Mouse (Mus musculus) midbrain, embryonic 15.5 days (tissue): ENCODE measurements around the gene Dnaja2. TPM values are rescaled to one million over a fixed set of nuclear protein-coding genes. Genes with fewer than 3 reads are reported as not detected.

ENCODE experiments used
- ATAC-seq: fragments of 200-750 bp; cut with Nextera tagmentation; replicated peaks from 2 replicates; pipeline ENCODE4 v1.8.0; 2017; ENCODE audit warnings: moderate TSS enrichment
- H3K27ac ChIP-seq: fragments of 300-500 bp; sonication (generic); 2 replicates; pipeline ENCODE4 v1.5.1; 2015; ENCODE audit warnings: mild to moderate bottlenecking, inconsistent platforms
- H3K27me3 ChIP-seq: fragments of 300-500 bp; sonication (generic); replicated peaks from 2 replicates; pipeline ENCODE4 v1.6.1; 2015; ENCODE audit warnings: inconsistent platforms
- H3K36me3 ChIP-seq: fragments of 300-500 bp; sonication (generic); replicated peaks from 2 replicates; pipeline ENCODE4 v1.6.1; 2015; ENCODE audit warnings: inconsistent platforms
- H3K4me1 ChIP-seq: fragments of 300-500 bp; sonication (generic); 2 replicates; pipeline ENCODE4 v1.6.1; 2015; ENCODE audit warnings: inconsistent platforms
- H3K4me2 ChIP-seq: fragments of 300-500 bp; sonication (generic); 2 replicates; pipeline ENCODE4 v1.6.1; 2015; ENCODE audit warnings: inconsistent platforms, mild to moderate bottlenecking, moderate library complexity
- H3K4me3 ChIP-seq: fragments of 300-500 bp; sonication (generic); 2 replicates; pipeline ENCODE4 v1.5.1; 2015; ENCODE audit warnings: mild to moderate bottlenecking, inconsistent platforms
- H3K9ac ChIP-seq: fragments of 300-500 bp; sonication (generic); 2 replicates; pipeline ENCODE4 v1.6.1; 2015; ENCODE audit warnings: mild to moderate bottlenecking, inconsistent platforms
- H3K9me3 ChIP-seq: fragments of 300-500 bp; sonication (generic); 2 replicates; pipeline ENCODE4 v1.6.1; 2016; ENCODE audit warnings: inconsistent platforms
- WGBS: fragments of 180-500 bp; shearing (Covaris S2); methylation state at CpG from one replicate; pipeline ENCODE4 v1.1.7; 2015; ENCODE audit warnings: mixed read lengths; 5-methylcytosine and 5-hydroxymethylcytosine counted together
- polyA plus RNA-seq: library from polyadenylated mRNA; unstranded; fragments of >200 nt; fragmentation: Nextera tagmentation; extraction: Ambion mirVana; gene quantifications from 2 replicates; pipeline ENCODE4 v1.2.1, GENCODE M21; 2015

Dnaja2 gene
- polyA plus RNA-seq, 1 experiment from 2014 or later = 178 TPM

- H3K9ac ChIP-seq = peak overlapping the region; percentile 91
- H3K4me1 ChIP-seq = peaks cover 13% of the 10 kb centered on the region
- no peaks in the 10 kb centered on the region for H3K9me3 ChIP-seq
- no peak for ATAC-seq
- peak overlapping the region; percentile 79 for H3K27ac ChIP-seq
- H3K36me3 ChIP-seq = no peaks in the 10 kb centered on the region
- H3K4me3 ChIP-seq = peak overlapping the region; percentile 79
- WGBS = 6% methylated on average over 49 of the region's 49 CpGs
- peak overlapping the region; percentile 76 for H3K4me2 ChIP-seq
- no peaks in the 10 kb centered on the region for H3K27me3 ChIP-seq
These were observed 61.9 kb downstream of the Dnaja2 start for GRCm38 (mm10) chr8:85492940-85493931.

GRCm38 (mm10) chr8:85492125-85492875 is 62.8 kb downstream of the Dnaja2 start, which contains the start of gene Gpt2:
Gene Gpt2, plus strand, starts transcription at chr8:85492576.
- H3K4me2 ChIP-seq = peak within 1 kb of the TSS; percentile 76
- H3K9me3 ChIP-seq = no peaks in the 10 kb centered on the region
- H3K9ac ChIP-seq = peak within 1 kb of the TSS; percentile 91
- WGBS = under 1% methylated on average over 41 of the region's 41 CpGs
- H3K36me3 ChIP-seq = no peaks in the 10 kb centered on the region
- peak; percentile 99 for ATAC-seq
- H3K27me3 ChIP-seq = no peaks in the 10 kb centered on the region
- peak within 1 kb of the TSS; percentile 79 for H3K4me3 ChIP-seq
- H3K27ac ChIP-seq = peak within 1 kb of the TSS; percentile 79
- peaks cover 13% of the 10 kb centered on the region for H3K4me1 ChIP-seq

DNA sequence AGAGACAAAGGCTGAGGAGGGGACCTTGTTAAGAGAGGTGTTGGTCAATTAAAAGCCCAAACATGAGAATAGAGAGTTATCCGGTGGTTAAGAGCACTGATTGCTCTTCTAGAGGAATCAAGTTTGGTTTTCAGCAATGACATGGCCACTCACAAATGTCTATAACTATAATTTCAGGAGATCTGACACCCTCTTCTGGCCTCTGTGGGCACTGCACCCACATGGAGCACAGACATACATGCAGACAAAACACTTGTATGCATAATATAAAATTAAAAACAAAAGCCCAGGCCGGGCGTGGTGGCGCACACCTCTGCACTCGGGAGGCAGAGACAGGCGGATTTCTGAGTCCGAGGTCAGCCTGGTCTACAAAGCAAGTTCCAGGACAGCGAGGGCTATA is 65.6 kb downstream of the Dnaja2 start:
- 97% methylated on average over 8 of the region's 8 CpGs for WGBS
- H3K4me2 ChIP-seq = no peak overlapping the region
- no peak overlapping the region for H3K9ac ChIP-seq
- no peak overlapping the region for H3K4me3 ChIP-seq
- no peaks in the 10 kb centered on the region for H3K9me3 ChIP-seq
- H3K27me3 ChIP-seq = no peaks in the 10 kb centered on the region
- H3K27ac ChIP-seq = no peak overlapping the region
- H3K36me3 ChIP-seq = no peaks in the 10 kb centered on the region
- H3K4me1 ChIP-seq = peaks cover 13% of the 10 kb centered on the region
- ATAC-seq = no peak

GRCm38 (mm10) chr8:85488631-85489030 is 66.5 kb downstream of the Dnaja2 start:
- ATAC-seq = no peak
- H3K27me3 ChIP-seq = no peaks in the 10 kb centered on the region
- no peak overlapping the region for H3K27ac ChIP-seq
- H3K4me3 ChIP-seq = no peak overlapping the region
- no peak overlapping the region for H3K4me2 ChIP-seq
- H3K9ac ChIP-seq = no peak overlapping the region
- H3K4me1 ChIP-seq = peaks cover 9% of the 10 kb centered on the region
- H3K36me3 ChIP-seq = no peaks in the 10 kb centered on the region
- no peaks in the 10 kb centered on the region for H3K9me3 ChIP-seq

DNA sequence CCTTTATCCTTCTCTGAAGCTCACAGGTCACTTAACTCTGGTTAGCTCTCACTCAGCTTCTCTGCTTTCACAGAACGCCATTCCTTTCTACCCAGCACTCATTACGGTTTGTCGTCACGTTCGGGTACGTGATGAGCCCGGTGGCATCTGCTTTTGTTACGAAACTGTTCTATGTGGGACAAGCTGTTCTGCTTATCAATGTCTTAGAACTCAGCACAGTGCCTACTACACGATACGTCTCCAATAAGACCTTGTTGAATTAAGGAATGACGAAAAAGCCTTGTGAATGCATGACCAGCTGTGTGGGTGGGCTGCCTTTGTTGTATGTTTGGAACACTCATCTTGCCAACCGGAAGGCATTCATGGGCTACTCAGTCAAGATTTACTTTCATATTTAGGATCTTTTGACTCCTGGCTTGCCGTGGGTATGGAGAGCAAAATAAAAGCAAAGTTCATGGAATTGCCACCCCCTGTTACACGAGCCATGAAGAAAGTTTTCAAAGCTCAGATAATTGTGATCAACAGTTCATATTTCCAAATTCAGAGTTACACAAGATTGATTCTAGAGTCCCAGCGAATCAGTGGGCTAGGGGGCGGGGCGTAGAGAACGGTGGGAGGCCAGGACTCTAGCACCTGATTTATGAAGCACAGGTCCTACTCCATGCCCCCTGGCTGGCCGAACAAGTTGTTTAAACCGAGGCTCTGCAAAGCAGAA is 67.1 kb downstream of the Dnaja2 start:
- Histone ChIP-seq H3K4me2 (no peak overlapping the region), H3K27ac (no peak overlapping the region), H3K4me3 (no peak overlapping the region), H3K9me3 (no peaks in the 10 kb centered on the region), H3K9ac (no peak overlapping the region), H3K27me3 (no peaks in the 10 kb centered on the region), H3K36me3 (no peaks in the 10 kb centered on the region), H3K4me1 (peaks cover 4% of the 10 kb centered on the region)
- WGBS = 70% methylated on average over 20 of the region's 20 CpGs
- no peak for ATAC-seq

Other genes starting within 250 kb of the Dnaja2 start
- gene Mylk3, start 169.0 kb downstream of the Dnaja2 start, polyA plus RNA-seq = 0.34 and 0.52 TPM in 2 replicates
- 36.5 and 38.6 TPM in 2 replicates for gene 4921524J17Rik, start 122.5 kb downstream of the Dnaja2 start, polyA plus RNA-seq
- 39.3 and 40.1 TPM in 2 replicates for gene Gpt2, start 62.8 kb downstream of the Dnaja2 start, polyA plus RNA-seq
- 51.3 and 58.9 TPM in 2 replicates for gene Neto2, start 145.6 kb upstream of the Dnaja2 start, polyA plus RNA-seq